Mouse (Mus musculus) C2C12 (cell line): ENCODE data around the gene Bend6.

Source experiments
- CTCF ChIP-seq: IDR thresholded peaks from one replicate; pipeline ENCODE4 v1.5.1; 2011; ENCODE audit not compliant: control insufficient read depth, insufficient read depth, insufficient read length
- MAX ChIP-seq: IDR thresholded peaks from one replicate; pipeline ENCODE4 v1.6.1; 2011; ENCODE audit warnings: mild to moderate bottlenecking, control low read depth
- MYOD1 ChIP-seq: IDR thresholded peaks from one replicate; pipeline ENCODE4 v1.6.1; 2011; ENCODE audit warnings: low read depth; ENCODE audit not compliant: control insufficient read depth, insufficient read length

GRCm38 (mm10) chr1:33932196-33932595, 24.6 kb upstream of the Bend6 start:
- TF ChIP-seq CTCF = no peak
- TF ChIP-seq MAX = no peak
- TF ChIP-seq MYOD1 = no peak
